Mouse (Mus musculus) heart, embryonic 16.5 days (tissue): ENCODE measurements around the gene Tmem184b. TPM values are rescaled to one million over a fixed set of nuclear protein-coding genes. Genes with fewer than 3 reads are reported as not detected.

Experiments used
- ATAC-seq: fragments of 200-750 bp; cut with Nextera tagmentation; replicated peaks from 2 replicates; pipeline ENCODE4 v1.8.0; 2017; ENCODE audit warnings: moderate number of reproducible peaks; ENCODE audit not compliant: insufficient read depth, low FRiP score; ENCODE audit errors: extremely low read depth
- H3K27ac ChIP-seq: fragments of 300-500 bp; sonication (generic); 2 replicates; pipeline ENCODE4 v1.5.1; 2014; ENCODE audit warnings: mild to moderate bottlenecking, low read length, control low read depth, moderate library complexity
- H3K27me3 ChIP-seq: fragments of 300-500 bp; sonication (generic); 2 replicates; pipeline ENCODE4 v1.6.1; 2014; ENCODE audit warnings: low read length, mixed read lengths; ENCODE audit not compliant: control insufficient read depth, insufficient read depth
- H3K36me3 ChIP-seq: fragments of 300-500 bp; sonication (generic); 2 replicates; pipeline ENCODE4 v1.6.1; 2014; ENCODE audit not compliant: control insufficient read depth, insufficient read depth
- H3K4me1 ChIP-seq: fragments of 300-500 bp; sonication (generic); 2 replicates; pipeline ENCODE4 v1.6.1; 2014; ENCODE audit warnings: low read length, mixed read lengths; ENCODE audit not compliant: control insufficient read depth, insufficient read depth
- H3K4me2 ChIP-seq: fragments of 300-500 bp; sonication (generic); 2 replicates; pipeline ENCODE4 v1.6.1; 2014; ENCODE audit warnings: low read depth, mild to moderate bottlenecking, control low read depth, low read length
- H3K4me3 ChIP-seq: fragments of 300-500 bp; sonication (generic); 2 replicates; pipeline ENCODE4 v1.5.1; 2014; ENCODE audit warnings: mild to moderate bottlenecking, control low read depth, low read length
- H3K9ac ChIP-seq: fragments of 300-500 bp; sonication (generic); 2 replicates; pipeline ENCODE4 v1.6.1; 2014; ENCODE audit warnings: low read length, control low read depth
- H3K9me3 ChIP-seq: fragments of 300-500 bp; sonication (generic); replicated peaks from 2 replicates; pipeline ENCODE4 v1.6.1; 2016; ENCODE audit warnings: low read length; ENCODE audit not compliant: control insufficient read depth
- WGBS: fragments of 180-500 bp; shearing (Covaris S2); extraction: QIAGEN DNeasy Blood & Tissue Kit; methylation state at CpG from one replicate; pipeline ENCODE4 v1.1.7; 2014; 5-methylcytosine and 5-hydroxymethylcytosine counted together
- polyA plus RNA-seq: library from polyadenylated mRNA; unstranded; fragments of >200 nt; fragmentation: Nextera tagmentation; extraction: Ambion mirVana; gene quantifications from 2 replicates; pipeline ENCODE4 v1.2.1, GENCODE M21; 2015

The Tmem184b gene
- polyA plus RNA-seq, result 71.7 and 75.2 TPM in 2 replicates

GRCm38 (mm10) chr15:79402836-79403762 lies at the start of gene Tmem184b:
Gene Tmem184b, minus strand, starts transcription at chr15:79403569.
- H3K27me3 ChIP-seq, result no peaks in the 10 kb centered on the region
- peak within 1 kb of the TSS; percentile 97 for H3K4me2 ChIP-seq
- H3K4me1 ChIP-seq, result peaks cover 58% of the 10 kb centered on the region
- ATAC-seq, result peak; percentile 90
- WGBS, result under 1% methylated on average over 87 of the region's 90 CpGs
- no peaks in the 10 kb centered on the region for H3K9me3 ChIP-seq
- H3K27ac ChIP-seq, result peak within 1 kb of the TSS; percentile 85
- H3K4me3 ChIP-seq, result peak within 1 kb of the TSS; percentile 100
- H3K9ac ChIP-seq, result peak within 1 kb of the TSS; percentile 99
- H3K36me3 ChIP-seq, result no peaks in the 10 kb centered on the region

DNA sequence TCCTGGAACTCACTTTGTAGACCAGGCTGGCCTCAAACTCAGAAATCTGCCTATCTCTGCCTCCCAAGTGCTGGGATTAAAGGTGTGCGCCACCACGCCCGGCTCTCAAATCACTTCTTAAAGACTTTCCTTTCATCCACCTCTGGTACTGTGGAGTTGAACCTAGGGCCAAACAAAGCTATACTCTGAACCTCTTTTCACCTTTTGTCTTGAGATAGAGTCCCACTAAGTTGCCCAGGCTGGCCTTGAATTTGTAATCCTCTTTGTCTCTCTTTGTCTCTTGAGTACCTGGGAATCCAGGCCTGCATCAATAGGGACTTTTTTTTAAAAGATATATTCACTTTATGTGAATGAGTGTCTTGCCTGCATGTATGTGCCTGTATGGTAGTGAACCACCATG lies 44.7 kb upstream of the Tmem184b start:
- WGBS, result 92% methylated on average over 3 of the region's 3 CpGs
- H3K9ac ChIP-seq, result no peak overlapping the region
- no peak overlapping the region for H3K27ac ChIP-seq
- H3K4me2 ChIP-seq, result no peak overlapping the region
- 0 out of 2 replicates have a peak, but pooled peaks cover 4% of the 10 kb centered on the region for H3K4me1 ChIP-seq
- ATAC-seq, result no peak
- H3K36me3 ChIP-seq, result no peaks in the 10 kb centered on the region
- no peaks in the 10 kb centered on the region for H3K27me3 ChIP-seq
- H3K4me3 ChIP-seq, result no peak overlapping the region
- H3K9me3 ChIP-seq, result no peaks in the 10 kb centered on the region

DNA sequence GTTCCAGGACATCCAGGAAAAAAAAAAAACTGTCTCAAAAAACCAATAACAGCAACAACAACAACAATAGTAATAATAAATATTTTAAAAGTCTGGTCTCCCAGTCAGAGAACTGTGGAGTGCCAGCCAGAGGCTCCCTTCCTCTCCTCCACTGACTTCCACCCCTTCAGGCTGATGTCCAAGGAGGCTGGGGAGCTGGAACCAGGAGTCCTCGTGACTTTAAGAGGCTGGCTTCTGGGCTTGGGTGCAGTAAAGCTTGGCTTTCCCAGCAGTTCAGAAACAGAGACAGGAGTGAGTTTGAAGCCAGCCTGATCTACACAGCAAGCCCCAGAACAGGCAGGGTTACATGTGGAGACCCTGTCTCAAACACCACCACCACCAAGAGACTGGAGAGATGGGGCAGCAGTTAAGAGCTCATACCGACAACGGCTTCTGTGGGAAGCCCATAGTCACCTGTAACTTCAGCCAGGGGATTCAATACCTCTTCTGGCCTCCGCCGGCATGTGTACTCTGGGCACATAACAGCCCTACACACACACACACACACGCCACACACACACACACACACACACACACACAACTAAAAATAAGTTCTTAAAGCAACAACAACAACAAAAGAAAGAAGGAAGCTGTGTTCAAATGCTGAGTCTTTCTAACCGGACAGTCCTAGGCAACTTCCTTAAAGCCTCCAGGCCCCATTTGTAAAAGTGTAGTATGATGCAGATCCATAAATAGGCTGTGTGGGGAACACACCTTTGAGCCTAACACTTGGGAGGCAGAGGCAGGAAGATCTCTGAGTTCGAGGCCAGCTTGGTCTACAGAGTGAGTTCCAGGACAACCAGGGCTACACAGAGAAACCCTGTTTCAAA lies 42.7 kb upstream of the Tmem184b start:
- Histone ChIP-seq H3K4me2 (no peak overlapping the region), H3K4me3 (no peak overlapping the region), H3K4me1 (peaks cover 12% of the 10 kb centered on the region), H3K27ac (no peak overlapping the region), H3K9ac (no peak overlapping the region), H3K36me3 (no peaks in the 10 kb centered on the region), H3K27me3 (no peaks in the 10 kb centered on the region), H3K9me3 (no peaks in the 10 kb centered on the region)
- no peak for ATAC-seq
- 72% methylated on average over 8 of the region's 8 CpGs for WGBS

- peaks cover 32% of the 10 kb centered on the region for H3K4me1 ChIP-seq
- no peak overlapping the region for H3K4me2 ChIP-seq
- ATAC-seq, result no peak
- 0 out of 2 replicates have a peak overlapping the region, but pooled peaks have one; percentile 7 for H3K9ac ChIP-seq
- no peaks in the 10 kb centered on the region for H3K27me3 ChIP-seq
- no peak overlapping the region for H3K27ac ChIP-seq
- H3K4me3 ChIP-seq, result no peak overlapping the region
- no peaks in the 10 kb centered on the region for H3K36me3 ChIP-seq
- no peaks in the 10 kb centered on the region for H3K9me3 ChIP-seq
- 67% methylated on average over 7 of the region's 7 CpGs for WGBS
Observed at GRCm38 (mm10) chr15:79443856-79444410, 40.6 kb upstream of the Tmem184b start.

- H3K4me3 ChIP-seq, result no peak overlapping the region
- no peak overlapping the region for H3K4me2 ChIP-seq
- no peak for ATAC-seq
- WGBS, result 81% methylated on average over 9 of the region's 9 CpGs
- H3K27me3 ChIP-seq, result no peaks in the 10 kb centered on the region
- peaks cover 41% of the 10 kb centered on the region for H3K4me1 ChIP-seq
- no peaks in the 10 kb centered on the region for H3K9me3 ChIP-seq
- H3K9ac ChIP-seq, result no peak overlapping the region; the same call in 1 of the 2 replicates
- no peaks in the 10 kb centered on the region for H3K36me3 ChIP-seq
- no peak overlapping the region for H3K27ac ChIP-seq
Observed at GRCm38 (mm10) chr15:79442961-79443518, 39.7 kb upstream of the Tmem184b start.

GRCm38 (mm10) chr15:79442257-79442611 lies 38.9 kb upstream of the Tmem184b start:
- WGBS, result 9% methylated on average over 6 of the region's 6 CpGs
- Histone ChIP-seq H3K4me1 (peaks cover 47% of the 10 kb centered on the region), H3K4me3 (peak overlapping the region; percentile 92), H3K27ac (peak overlapping the region; percentile 98), H3K36me3 (peaks cover 5% of the 10 kb centered on the region), H3K9me3 (no peaks in the 10 kb centered on the region), H3K27me3 (no peaks in the 10 kb centered on the region), H3K9ac (peak overlapping the region; percentile 99), H3K4me2 (peak overlapping the region; percentile 94)
- ATAC-seq, result no peak

- H3K4me1 ChIP-seq, result peaks cover 54% of the 10 kb centered on the region
- H3K36me3 ChIP-seq, result peaks cover 7% of the 10 kb centered on the region
- peak overlapping the region; percentile 92 for H3K4me3 ChIP-seq
- peak overlapping the region; percentile 99 for H3K9ac ChIP-seq
- H3K27me3 ChIP-seq, result no peaks in the 10 kb centered on the region
- H3K4me2 ChIP-seq, result peak overlapping the region; percentile 94
- WGBS, result under 1% methylated on average over 96 of the region's 107 CpGs
- H3K27ac ChIP-seq, result peak overlapping the region; percentile 98
- peak; percentile 66 for ATAC-seq
- H3K9me3 ChIP-seq, result no peaks in the 10 kb centered on the region
Observed at GRCm38 (mm10) chr15:79441331-79442256, 38.2 kb upstream of the Tmem184b start.
